ENCODE assay signal across 28 mouse cellular contexts in the genomic region with DNA sequence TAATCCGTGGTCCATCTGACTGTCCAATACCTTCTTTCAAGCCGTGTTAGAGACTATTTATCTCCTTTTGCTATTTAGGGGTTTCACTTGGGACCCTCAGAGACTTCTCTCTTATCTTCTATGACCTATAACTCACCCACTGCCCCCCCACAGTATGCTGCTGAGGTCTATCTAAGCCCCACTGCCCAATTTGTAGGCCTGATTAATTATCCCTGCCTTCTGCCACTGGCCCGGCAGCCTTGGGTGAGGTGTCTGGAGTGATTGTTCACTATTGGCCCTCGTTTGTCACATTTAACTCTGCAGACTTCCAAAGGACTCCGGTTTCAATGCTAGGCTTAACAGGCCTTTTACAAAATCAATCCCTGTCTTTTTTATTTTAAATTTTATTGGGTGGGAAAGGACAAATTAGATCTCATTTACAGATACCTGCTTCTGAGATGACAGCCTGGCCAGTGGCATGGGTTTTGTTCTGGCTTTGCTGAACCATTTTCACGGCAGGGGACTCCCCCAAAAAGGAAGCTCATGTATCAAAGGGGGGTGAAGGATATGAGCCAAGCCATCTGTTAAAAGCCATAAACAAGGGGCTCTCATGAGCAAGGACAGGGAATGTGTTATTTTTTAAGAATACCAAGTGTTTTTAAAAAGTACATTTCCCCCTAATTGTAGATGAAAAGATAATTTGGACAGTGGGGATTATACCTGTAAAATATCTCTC.
DNase-seq lines count a peak whose midpoint lies in the region; ATAC-seq and TF ChIP-seq lines count a peak whose summit lies in the region.
"Had no signal": no experiment of that assay in that cellular context is flagged by ENCODE, and none has a peak within 500 bp of the region (broad histone marks: within the 10 kb centered on the region; RNA-seq: fewer than 3 reads in every experiment).

No protein-coding gene starts in this region.

- ATAC-seq in cerebellum, adult (ENCODE audit: insufficient number of reproducible peaks, low FRiP score, low TSS enrichment), result no peak
- ATAC-seq: intestine, postnatal 0 days; Patski had no signal

- intact Hi-C loops in left cerebral cortex, postnatal 4 days (cut with DNase I), result no loop called here
- intact Hi-C loops in left cerebral cortex, postnatal 36 days (cut with DNase I), result no loop called here

- 36% methylated on average over 6 of the region's 6 CpGs for WGBS in cerebellum, adult 2 months

- no peak for TF ChIP-seq POLR2A in cerebellum, adult 2 months (IDR thresholded peaks at IDR 0.05; ENCODE audit: borderline replicate concordance, insufficient read depth, low read length)

- TF ChIP-seq CTCF in cerebellum, adult 2 months (IDR thresholded peaks at IDR 0.05; ENCODE audit: borderline replicate concordance, insufficient read depth, low read depth, low read length), result no peak

- H3K27me3 ChIP-seq in cerebellum, adult 2 months (ENCODE audit: control insufficient read depth, insufficient read depth, low read length), result no peaks in the 10 kb centered on the region
- H3K27me3 ChIP-seq: embryonic facial prominence, embryonic 13.5 days; heart, embryonic 15.5 days; hindbrain, embryonic 12.5 days; limb, embryonic 13.5 days; lung, embryonic 15.5 days had no signal

- H3K4me3 ChIP-seq in cerebellum, adult 2 months (replicated peaks; ENCODE audit: insufficient read depth, low read depth, low read length), result no peak overlapping the region
- H3K4me3 ChIP-seq: embryonic facial prominence, embryonic 13.5 days; forebrain, embryonic 10.5 days; heart, embryonic 10.5 days; heart, embryonic 15.5 days; hindbrain, embryonic 12.5 days; limb, embryonic 13.5 days; lung, embryonic 15.5 days; midbrain, embryonic 10.5 days had no signal

- no peak overlapping the region for H3K27ac ChIP-seq in cerebellum, adult 2 months (ENCODE audit: insufficient read depth, low read length)
- H3K27ac ChIP-seq: embryonic facial prominence, embryonic 13.5 days; forebrain, embryonic 10.5 days; heart, embryonic 10.5 days; heart, embryonic 15.5 days; hindbrain, embryonic 12.5 days; limb, embryonic 13.5 days; lung, embryonic 15.5 days; midbrain, embryonic 10.5 days; stomach, postnatal 0 days had no signal

- peak; percentile 66 for DNase-seq in cerebellum, adult 11-12 months
- DNase-seq in left cerebral cortex, postnatal 4 days, result peak; percentile 56
- no peak for DNase-seq in left cerebral cortex, postnatal 36 days (ENCODE audit: low spot score in 2 of 2)
- DNase-seq in cerebellum, adult 2 months, result peak; percentile 57 to 81
- DNase-seq in cerebellum, postnatal 14 days, result peak; percentile 82 to 88
- no peak for DNase-seq in adrenal gland, adult (ENCODE audit: inconsistent age in 2 of 2, low spot score in 1 of 2)
- DNase-seq in ovary, postnatal 10 days (ENCODE audit: low spot score), result no peak
- DNase-seq: adrenal gland, postnatal 25 days; gastrocnemius, postnatal 25 days; heart, adult 11 months; kidney, adult 9 months; kidney, postnatal 25 days; right cerebral cortex, adult 18-20 months; right cerebral cortex, postnatal 4 days; thymus, adult 18-20 months; thymus, postnatal 25 days had no signal

- H3K4me1 ChIP-seq in cerebellum, adult 2 months (ENCODE audit: control insufficient read depth, insufficient read depth, low read length), result peaks cover 46% of the 10 kb centered on the region
- H3K4me1 ChIP-seq: embryonic facial prominence, embryonic 13.5 days; heart, embryonic 10.5 days; heart, embryonic 15.5 days; limb, embryonic 13.5 days; lung, embryonic 15.5 days had no signal

Comparison
In these comparisons a context has a peak if more than half of its experiments do, and no peak if none do; other contexts are left out.
1. DNase-seq: peak in cerebellum, adult 11-12 months (single experiment), left cerebral cortex, postnatal 4 days (single experiment), cerebellum, adult 2 months (2 of 2) and cerebellum, postnatal 14 days (2 of 2); none in left cerebral cortex, postnatal 36 days (0 of 2), adrenal gland, adult (0 of 2) and ovary, postnatal 10 days (single experiment).